Mouse (Mus musculus) olfactory bulb, adult 2 months (tissue): ENCODE measurements around the gene 1700067P10Rik.

Source experiments
- CTCF ChIP-seq: fragments of 200-500 bp; IDR thresholded peaks from 2 replicates; pipeline ENCODE4 v1.5.1; 2012; ENCODE audit warnings: low read depth, mild to moderate bottlenecking, low read length, moderate library complexity; ENCODE audit not compliant: insufficient read depth
- POLR2A ChIP-seq: fragments of 200-500 bp; IDR thresholded peaks from 2 replicates; pipeline ENCODE4 v1.6.1; 2012; ENCODE audit warnings: mild to moderate bottlenecking, low read depth, low read length, moderate library complexity; ENCODE audit not compliant: insufficient read depth

- TF ChIP-seq CTCF = peak; percentile 99
- TF ChIP-seq POLR2A = no peak
These were observed 11.6 kb downstream of the 1700067P10Rik start for GRCm38 (mm10) chr17:48100441-48101417.
